In the genomic region with DNA sequence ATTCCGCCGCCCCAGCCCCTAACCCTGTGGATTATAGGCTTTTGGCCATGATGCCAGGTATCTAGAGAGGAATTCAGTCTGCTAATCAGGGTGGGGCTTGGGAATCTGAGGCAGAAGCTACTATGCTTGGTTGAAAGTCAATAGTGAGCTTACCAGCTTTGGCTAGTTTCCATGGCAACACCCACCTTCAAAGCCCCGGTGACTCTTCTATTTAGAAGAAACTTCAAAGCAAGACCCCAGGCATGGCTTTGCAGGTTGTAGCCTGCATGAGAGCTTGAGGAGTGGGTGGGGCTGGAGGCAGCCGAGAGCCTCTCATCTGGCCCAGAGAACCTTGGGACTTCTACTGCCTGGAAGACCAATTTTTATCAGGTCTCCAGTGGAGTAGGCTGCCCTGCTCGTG, we compare ENCODE assay signal across 16 mouse cellular contexts. TPM values are rescaled to one million over a fixed set of nuclear protein-coding genes. Genes with fewer than 3 reads are reported as not detected.
DNase-seq lines count a peak whose midpoint lies in the region; ATAC-seq lines count a peak whose summit lies in the region.
"Had no signal": no experiment of that assay in that cellular context is flagged by ENCODE, and none has a peak within 500 bp of the region (broad histone marks: within the 10 kb centered on the region; RNA-seq: fewer than 3 reads in every experiment).

No protein-coding gene starts in this region.

- H3K9me3 ChIP-seq in neural tube, embryonic 15.5 days (replicated peaks), result no peaks in the 10 kb centered on the region
- H3K9me3 ChIP-seq in embryonic facial prominence, embryonic 10.5 days, result no peaks in the 10 kb centered on the region
- H3K9me3 ChIP-seq in stomach, embryonic 15.5 days, result no peaks in the 10 kb centered on the region

- peak; percentile 48; the same call in 1 of the 2 replicates for ATAC-seq in neural tube, embryonic 15.5 days (ENCODE audit: low FRiP score)
- ATAC-seq in stomach, embryonic 15.5 days (ENCODE audit: insufficient read depth, low FRiP score, low read depth), result no peak

- H3K36me3 ChIP-seq in neural tube, embryonic 15.5 days, result no peaks in the 10 kb centered on the region
- H3K36me3 ChIP-seq in embryonic facial prominence, embryonic 10.5 days (replicated peaks), result no peaks in the 10 kb centered on the region
- no peaks in the 10 kb centered on the region for H3K36me3 ChIP-seq in stomach, embryonic 15.5 days

- no peak overlapping the region for H3K9ac ChIP-seq in neural tube, embryonic 15.5 days (replicated peaks)
- no peak overlapping the region for H3K9ac ChIP-seq in stomach, embryonic 15.5 days

- H3K4me2 ChIP-seq in neural tube, embryonic 15.5 days, result no peak overlapping the region
- no peak overlapping the region for H3K4me2 ChIP-seq in stomach, embryonic 15.5 days

- no peak overlapping the region for H3K4me3 ChIP-seq in neural tube, embryonic 15.5 days (replicated peaks)
- no peak overlapping the region for H3K4me3 ChIP-seq in embryonic facial prominence, embryonic 10.5 days
- H3K4me3 ChIP-seq in stomach, embryonic 15.5 days (replicated peaks), result no peak overlapping the region

- H3K4me1 ChIP-seq in neural tube, embryonic 15.5 days, result peaks cover 28% of the 10 kb centered on the region
- peaks cover 49% of the 10 kb centered on the region for H3K4me1 ChIP-seq in embryonic facial prominence, embryonic 10.5 days
- H3K4me1 ChIP-seq in stomach, embryonic 15.5 days, result 0 out of 2 replicates have a peak, but pooled peaks cover 17% of the 10 kb centered on the region

- no peak overlapping the region for H3K27ac ChIP-seq in neural tube, embryonic 15.5 days (replicated peaks)
- peak overlapping the region; percentile 58; the same call in 1 of the 2 replicates for H3K27ac ChIP-seq in embryonic facial prominence, embryonic 10.5 days (replicated peaks)
- H3K27ac ChIP-seq in stomach, embryonic 15.5 days, result peak overlapping the region; percentile 72
- H3K27ac ChIP-seq: macrophage had no signal

- WGBS in neural tube, embryonic 15.5 days, result 44% methylated on average over 5 of the region's 5 CpGs
- WGBS in embryonic facial prominence, embryonic 10.5 days, result 42% methylated on average over 5 of the region's 5 CpGs
- 39% methylated on average over 5 of the region's 5 CpGs for WGBS in stomach, embryonic 15.5 days

- no peaks in the 10 kb centered on the region for H3K27me3 ChIP-seq in neural tube, embryonic 15.5 days (replicated peaks)
- H3K27me3 ChIP-seq in embryonic facial prominence, embryonic 10.5 days (replicated peaks; ENCODE audit: low read depth, poor library complexity, severe bottlenecking), result peaks cover 13% of the 10 kb centered on the region
- no peaks in the 10 kb centered on the region for H3K27me3 ChIP-seq in stomach, embryonic 15.5 days (replicated peaks)

- no peak for DNase-seq in neural tube, embryonic 10.5 days (ENCODE audit: extremely low spot score, low spot score)
- DNase-seq in embryonic facial prominence, embryonic 10.5 days (ENCODE audit: low spot score), result peak; percentile 52
- peak; percentile 6 for DNase-seq in hindlimb bud, embryonic 11.5 days (ENCODE audit: extremely low spot score, low read depth, low spot score)
- no peak for DNase-seq in right cerebral cortex, postnatal 36 days (ENCODE audit: low spot score in 2 of 2)
- DNase-seq in heart, postnatal 25 days (ENCODE audit: low spot score), result no peak
- no peak for DNase-seq in ovary, postnatal 14 days (ENCODE audit: low spot score)
- DNase-seq: adrenal gland, postnatal 10 days; thymus, postnatal 25 days had no signal

- intact Hi-C loops in heart, postnatal 25 days (cut with DNase I), result no loop called here

RNA-seq across cellular contexts. Expression of gene Cd5, which starts 15.2 kb away (rescaled TPM):
- polyA plus RNA-seq in neural tube, embryonic 15.5 days (2015; fragmentation: Nextera tagmentation; extraction: Ambion mirVana), result 0.08 and 1.3 TPM in 2 replicates
- 0.15 and 0.19 TPM in 2 replicates for polyA plus RNA-seq in embryonic facial prominence, embryonic 10.5 days (2016; fragmentation: Nextera tagmentation; extraction: Ambion mirVana)
- 0.85 and 1.9 TPM in 2 replicates for polyA plus RNA-seq in stomach, embryonic 15.5 days (2015; fragmentation: Nextera tagmentation; extraction: Ambion mirVana)
- total RNA-seq in heart, postnatal 25 days (2021), result under 1 TPM; 0.34 to 0.48 TPM
- polyA plus RNA-seq: intestine, embryonic 14.5 days had no signal

RNA-seq across cellular contexts. Expression of gene Vps37c, which starts 35.1 kb away (rescaled TPM):
- 28.7 and 30.3 TPM in 2 replicates for polyA plus RNA-seq in neural tube, embryonic 15.5 days (2015; fragmentation: Nextera tagmentation; extraction: Ambion mirVana)
- 37.6 and 40.8 TPM in 2 replicates for polyA plus RNA-seq in embryonic facial prominence, embryonic 10.5 days (2016; fragmentation: Nextera tagmentation; extraction: Ambion mirVana)
- 34.0 and 40.2 TPM in 2 replicates for polyA plus RNA-seq in stomach, embryonic 15.5 days (2015; fragmentation: Nextera tagmentation; extraction: Ambion mirVana)
- total RNA-seq in heart, postnatal 25 days (2021), result 10 to 100 TPM; 21.1 to 21.8 TPM

RNA-seq across cellular contexts. Expression of gene Pga5, which starts 45.8 kb away (rescaled TPM):
- polyA plus RNA-seq in neural tube, embryonic 15.5 days (2015; fragmentation: Nextera tagmentation; extraction: Ambion mirVana), result not detected in 2 replicates
- polyA plus RNA-seq in embryonic facial prominence, embryonic 10.5 days (2016; fragmentation: Nextera tagmentation; extraction: Ambion mirVana), result not detected in 2 replicates
- 28.0 and 59.2 TPM in 2 replicates for polyA plus RNA-seq in stomach, embryonic 15.5 days (2015; fragmentation: Nextera tagmentation; extraction: Ambion mirVana)
- not detected for total RNA-seq in heart, postnatal 25 days (2021)
- total RNA-seq: adrenal gland, postnatal 10 days; heart, adult 8-10 months; liver, adult 2 months had no signal
- polyA plus RNA-seq: intestine, embryonic 14.5 days; liver, adult 2 months; macrophage; neural tube, embryonic 14.5 days; small intestine, adult 2 months had no signal

Comparison
In these comparisons a context has a peak if more than half of its experiments do, and no peak if none do; other contexts are left out.
1. DNase-seq: peak in embryonic facial prominence, embryonic 10.5 days (single experiment) and hindlimb bud, embryonic 11.5 days (single experiment); none in neural tube, embryonic 10.5 days (single experiment), right cerebral cortex, postnatal 36 days (0 of 2), heart, postnatal 25 days (single experiment) and ovary, postnatal 14 days (single experiment).
2. RNA of gene Pga5, which starts 45.8 kb away (polyA plus RNA-seq): 28.0 to 59.2 TPM in stomach, embryonic 15.5 days; not detected in neural tube, embryonic 15.5 days and not detected in embryonic facial prominence, embryonic 10.5 days; every median in the first group is over 10 times any median in the second.